Mouse (Mus musculus) kidney, adult 2 months (tissue): Measurements from ENCODE around the gene Ttll7. TPM values are rescaled to one million over a fixed set of nuclear protein-coding genes. Genes with fewer than 3 reads are reported as not detected.

Experiments used
- DNase-seq: peaks from one replicate; pipeline ENCODE4 v3.0.0; 2021
- H3K27ac ChIP-seq: fragments of 200-500 bp; 2 replicates; pipeline ENCODE4 v1.5.1; 2012; ENCODE audit warnings: low read depth, low read length, control low read depth, inconsistent platforms; ENCODE audit not compliant: insufficient read depth
- H3K27me3 ChIP-seq: fragments of 200-500 bp; replicated peaks from 2 replicates; pipeline ENCODE4 v1.6.1; 2012; ENCODE audit warnings: mild to moderate bottlenecking, moderate library complexity, low read length, inconsistent platforms; ENCODE audit not compliant: control insufficient read depth, insufficient read depth
- H3K36me3 ChIP-seq: fragments of 200-500 bp; 2 replicates; pipeline ENCODE4 v1.6.1; 2012; ENCODE audit warnings: mild to moderate bottlenecking, moderate library complexity, low read length, inconsistent platforms; ENCODE audit not compliant: control insufficient read depth, insufficient read depth
- H3K4me1 ChIP-seq: fragments of 200-500 bp; 2 replicates; pipeline ENCODE4 v1.6.1; 2011; ENCODE audit warnings: low read length; ENCODE audit not compliant: control insufficient read depth, insufficient read depth
- H3K4me3 ChIP-seq: fragments of 200-500 bp; 2 replicates; pipeline ENCODE4 v1.5.1; 2011; ENCODE audit warnings: mild to moderate bottlenecking, low read depth, low read length, control low read depth; ENCODE audit not compliant: insufficient read depth
- CTCF ChIP-seq: fragments of 200-500 bp; conservative IDR thresholded peaks from 2 replicates; pipeline ENCODE4 v1.5.1; 2011; ENCODE audit warnings: low read depth, mild to moderate bottlenecking, control low read depth, low read length, moderate library complexity, mixed read lengths; ENCODE audit not compliant: insufficient read depth, insufficient read length
- POLR2A ChIP-seq: fragments of 200-500 bp; IDR thresholded peaks from one replicate; pipeline ENCODE4 v1.6.1; 2011; ENCODE audit warnings: low read depth, low read length, control low read depth
- WGBS: fragments of 180-500 bp; shearing (Covaris S2); methylation state at CpG from one replicate; pipeline ENCODE4 v1.1.7; 2018; 5-methylcytosine and 5-hydroxymethylcytosine counted together
- polyA plus RNA-seq: library from polyadenylated mRNA; depleted of rRNA; stranded (reverse); fragments of >200 nt; gene quantifications from 2 replicates; pipeline ENCODE4 v1.2.3, GENCODE M21; 2012

Gene Ttll7
- polyA plus RNA-seq, 1 experiment, result 0.84 TPM

- Histone ChIP-seq H3K27me3 (no peaks in the 10 kb centered on the region), H3K36me3 (no peaks in the 10 kb centered on the region), H3K27ac (no peak overlapping the region), H3K4me1 (no peaks in the 10 kb centered on the region), H3K4me3 (no peak overlapping the region)
- DNase-seq, result no peak
- TF ChIP-seq CTCF (no peak), POLR2A (no peak)
- WGBS, result 74% methylated on average over 6 of the region's 6 CpGs
Observed at GRCm38 (mm10) chr3:146843470-146843869, 8.7 kb upstream of the Ttll7 start.

DNA sequence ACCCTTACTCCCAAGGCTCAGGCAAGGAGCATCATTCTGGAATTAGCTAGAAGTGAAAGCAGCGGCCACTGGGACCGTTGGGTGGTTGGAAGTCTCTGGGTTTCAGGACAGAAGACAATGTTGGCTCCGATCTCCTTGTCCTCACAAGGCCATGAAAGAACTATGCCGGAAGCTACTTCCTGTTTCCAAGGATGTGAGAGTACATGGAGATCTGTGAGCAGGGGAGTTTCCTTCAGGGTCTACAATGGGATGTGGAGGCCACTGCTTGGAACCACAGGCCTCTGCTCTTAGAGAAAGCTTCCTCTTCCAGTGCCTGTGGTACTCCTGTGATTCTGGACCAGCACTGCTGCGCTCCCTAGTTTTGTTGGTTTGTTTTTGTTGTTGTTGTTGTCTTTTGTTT is 5.9 kb upstream of the Ttll7 start:
- WGBS, result 79% methylated on average over 5 of the region's 5 CpGs
- TF ChIP-seq POLR2A, result no peak
- no peak for TF ChIP-seq CTCF
- no peaks in the 10 kb centered on the region for H3K4me1 ChIP-seq
- no peaks in the 10 kb centered on the region for H3K36me3 ChIP-seq
- H3K27me3 ChIP-seq, result no peaks in the 10 kb centered on the region
- peak; percentile 22 for DNase-seq
- H3K4me3 ChIP-seq, result no peak overlapping the region
- H3K27ac ChIP-seq, result peak overlapping the region; percentile 56; the same call in 1 of the 2 replicates

GRCm38 (mm10) chr3:146848112-146848511 is 4.1 kb upstream of the Ttll7 start:
- TF ChIP-seq CTCF (no peak), POLR2A (no peak)
- H3K4me3 ChIP-seq, result no peak overlapping the region
- no peak overlapping the region for H3K27ac ChIP-seq
- no peaks in the 10 kb centered on the region for H3K36me3 ChIP-seq
- no peaks in the 10 kb centered on the region for H3K4me1 ChIP-seq
- 71% methylated on average over 8 of the region's 8 CpGs for WGBS
- no peak for DNase-seq
- H3K27me3 ChIP-seq, result no peaks in the 10 kb centered on the region

GRCm38 (mm10) chr3:146849360-146849759 is 2.8 kb upstream of the Ttll7 start:
- DNase-seq, result no peak
- H3K27me3 ChIP-seq, result no peaks in the 10 kb centered on the region
- WGBS, result 93% methylated on average over 7 of the region's 7 CpGs

GRCm38 (mm10) chr3:146854473-146855087 is 2.4 kb downstream of the Ttll7 start:
- TF ChIP-seq CTCF (no peak), POLR2A (no peak)
- Histone ChIP-seq H3K4me1 (no peaks in the 10 kb centered on the region), H3K36me3 (no peaks in the 10 kb centered on the region), H3K4me3 (no peak overlapping the region), H3K27me3 (no peaks in the 10 kb centered on the region), H3K27ac (no peak overlapping the region)
- DNase-seq, result no peak
- 83% methylated on average over 7 of the region's 7 CpGs for WGBS

More at GRCm38 (mm10) chr3:146849360-146849759, 2.8 kb upstream of the Ttll7 start:
- no peak overlapping the region for H3K4me3 ChIP-seq
- H3K4me1 ChIP-seq, result no peaks in the 10 kb centered on the region
- TF ChIP-seq POLR2A, result no peak
- no peak for TF ChIP-seq CTCF
- H3K27ac ChIP-seq, result no peak overlapping the region
- no peaks in the 10 kb centered on the region for H3K36me3 ChIP-seq

DNA sequence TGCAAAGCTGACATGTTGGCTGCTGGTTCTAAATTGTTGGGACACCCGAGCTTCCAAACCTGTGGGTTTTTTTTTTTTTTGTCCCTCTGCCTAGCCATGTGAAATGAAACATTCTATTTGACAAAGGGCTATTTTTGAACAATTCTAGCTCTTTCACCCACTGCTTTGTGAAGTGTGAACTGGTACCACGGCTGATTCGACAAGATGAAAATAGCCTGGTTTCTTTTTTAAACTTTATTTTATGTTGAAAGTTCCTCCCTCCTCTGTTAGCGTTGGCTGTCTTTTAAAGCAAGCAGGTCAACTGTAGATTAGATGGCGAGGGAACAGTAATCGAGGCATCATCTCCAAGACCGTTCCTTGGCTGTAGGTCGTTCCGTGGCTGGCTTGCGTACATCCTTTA is 5.2 kb downstream of the Ttll7 start:
- no peak for TF ChIP-seq CTCF
- no peak for TF ChIP-seq POLR2A
- Histone ChIP-seq H3K4me3 (no peak overlapping the region), H3K4me1 (no peaks in the 10 kb centered on the region), H3K27ac (no peak overlapping the region), H3K36me3 (no peaks in the 10 kb centered on the region), H3K27me3 (no peaks in the 10 kb centered on the region)
- DNase-seq, result no peak
- 83% methylated on average over 10 of the region's 10 CpGs for WGBS

GRCm38 (mm10) chr3:146860308-146860707 is 8.1 kb downstream of the Ttll7 start:
- H3K36me3 ChIP-seq, result no peaks in the 10 kb centered on the region
- 86% methylated on average over 2 of the region's 2 CpGs for WGBS
- H3K27ac ChIP-seq, result no peak overlapping the region
- DNase-seq, result no peak
- no peaks in the 10 kb centered on the region for H3K4me1 ChIP-seq
- TF ChIP-seq CTCF (no peak), POLR2A (no peak)
- no peaks in the 10 kb centered on the region for H3K27me3 ChIP-seq
- H3K4me3 ChIP-seq, result no peak overlapping the region

- Histone ChIP-seq H3K27me3 (no peaks in the 10 kb centered on the region), H3K27ac (no peak overlapping the region), H3K4me1 (no peaks in the 10 kb centered on the region), H3K36me3 (no peaks in the 10 kb centered on the region), H3K4me3 (no peak overlapping the region)
- TF ChIP-seq CTCF (peak; percentile 41; the same call in 1 of the 2 replicates), POLR2A (no peak)
- DNase-seq, result no peak
- 38% methylated on average over 4 of the region's 4 CpGs for WGBS
Observed at GRCm38 (mm10) chr3:146866563-146866962, 14.4 kb downstream of the Ttll7 start.
